Mouse (Mus musculus): ENCODE results near the gene Gamt. TPM values are rescaled to one million over a fixed set of nuclear protein-coding genes. Genes with fewer than 3 reads are reported as not detected.

Gene Gamt
- polyA plus RNA-seq, 1 experiment from 2014 or later: 37.9 TPM

DNA sequence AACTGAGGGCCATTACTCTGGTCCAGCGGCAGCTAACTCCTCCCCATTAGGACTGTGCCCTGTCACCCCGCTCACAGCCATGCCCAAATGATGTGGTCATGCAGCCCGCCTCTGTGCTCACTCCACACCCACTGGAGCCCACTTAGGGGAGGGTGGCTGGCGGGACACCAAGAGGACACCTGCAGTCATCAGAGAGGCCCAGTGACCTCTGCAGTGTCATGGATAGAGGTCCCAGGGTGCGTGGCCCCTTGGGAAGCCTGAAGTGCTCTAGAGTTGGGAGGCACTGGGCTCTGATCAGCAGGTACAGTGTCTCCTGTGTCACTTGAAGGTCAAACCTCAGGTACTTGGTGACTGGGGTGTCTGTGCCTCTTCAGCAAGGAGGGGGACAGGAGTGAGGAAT lies 36.0 kb upstream of the Gamt start:
- peak overlapping the region; percentile 2; the same call in 1 of the 2 replicates for H3K4me3 ChIP-seq
- ATAC-seq (ENCODE audit: low FRiP score, low read depth): no peak
- peaks cover 67% of the 10 kb centered on the region for H3K4me1 ChIP-seq
- H3K9me3 ChIP-seq: no peaks in the 10 kb centered on the region
- H3K36me3 ChIP-seq: peaks cover 23% of the 10 kb centered on the region
- H3K9ac ChIP-seq: peak overlapping the region; percentile 95; the same call in 1 of the 2 replicates
- 73% methylated on average over 5 of the region's 5 CpGs for WGBS
- peak overlapping the region; percentile 53; the same call in 1 of the 2 replicates for H3K27ac ChIP-seq
- H3K4me2 ChIP-seq (replicated peaks): peak overlapping the region; percentile 78
- peaks cover 15% of the 10 kb centered on the region; the same call in 1 of the 2 replicates for H3K27me3 ChIP-seq (replicated peaks)

DNA sequence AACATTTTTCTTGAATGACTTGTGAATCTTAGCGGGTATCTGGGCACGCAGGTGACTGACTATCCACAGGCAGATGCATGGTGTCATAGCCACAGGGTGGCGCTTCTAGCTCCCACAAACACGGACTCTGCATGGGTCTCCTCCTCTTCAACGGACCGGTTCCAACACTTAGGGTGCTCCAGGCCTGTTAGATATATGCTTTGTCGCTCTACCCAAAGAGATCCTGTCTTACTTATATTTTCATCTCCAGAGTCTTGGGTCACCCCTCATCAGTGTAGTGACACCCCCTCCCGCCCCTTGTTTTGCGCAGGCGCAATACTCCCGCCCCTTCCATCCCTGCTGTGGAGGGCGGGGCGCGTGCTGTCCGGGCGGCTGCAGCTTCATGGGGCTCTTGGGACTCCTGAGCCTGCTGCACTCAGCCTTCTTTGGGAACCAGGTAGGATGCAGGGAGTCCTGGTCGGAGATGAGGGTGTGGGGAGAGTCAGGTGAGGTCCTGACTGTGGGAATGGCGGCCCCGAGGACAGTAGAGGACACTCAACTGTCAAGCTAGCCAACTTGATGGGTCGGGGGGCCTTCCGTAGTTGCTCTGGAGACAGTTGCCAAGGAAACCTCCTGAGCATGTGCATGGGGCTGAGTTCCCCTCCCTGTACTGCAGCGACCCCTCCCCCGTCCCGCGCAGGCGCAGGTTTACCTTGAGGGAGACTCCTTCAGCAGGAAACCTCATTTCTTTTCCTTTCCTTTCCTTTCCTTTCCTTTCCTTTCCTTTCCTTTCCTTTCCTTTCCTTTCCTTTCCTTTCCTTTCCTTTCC lies 35.0 kb upstream of the Gamt start, which contains the start of gene Apc2:
Gene Apc2 (plus strand): TSS at position 360 of the 808 bp plus-strand sequence.
- peak; percentile 55 for ATAC-seq (ENCODE audit: low FRiP score, low read depth)
- H3K4me1 ChIP-seq: peaks cover 61% of the 10 kb centered on the region
- peak within 1 kb of the TSS; percentile 84 for H3K4me2 ChIP-seq (replicated peaks)
- peak within 1 kb of the TSS; percentile 43 for H3K4me3 ChIP-seq
- peaks cover 12% of the 10 kb centered on the region; the same call in 1 of the 2 replicates for H3K27me3 ChIP-seq (replicated peaks)
- H3K9ac ChIP-seq: peak within 1 kb of the TSS; percentile 95
- peak within 1 kb of the TSS; percentile 71 for H3K27ac ChIP-seq
- H3K36me3 ChIP-seq: peaks cover 19% of the 10 kb centered on the region
- WGBS: under 1% methylated on average over 26 of the region's 26 CpGs
- H3K9me3 ChIP-seq: no peaks in the 10 kb centered on the region

- Histone ChIP-seq H3K4me1 (peaks cover 55% of the 10 kb centered on the region), H3K4me3 (no peak overlapping the region), H3K9me3 (no peaks in the 10 kb centered on the region), H3K27me3 (replicated peaks) (0 out of 2 replicates have a peak, but pooled peaks cover 7% of the 10 kb centered on the region), H3K9ac (no peak overlapping the region), H3K27ac (no peak overlapping the region), H3K36me3 (peaks cover 19% of the 10 kb centered on the region), H3K4me2 (replicated peaks) (peak overlapping the region; percentile 84)
- ATAC-seq (ENCODE audit: low FRiP score, low read depth): no peak
- 40% methylated on average over 7 of the region's 7 CpGs for WGBS
Observed at GRCm38 (mm10) chr10:80294788-80295303, 34.0 kb upstream of the Gamt start.

- no peak for ATAC-seq (ENCODE audit: low FRiP score, low read depth)
- H3K9ac ChIP-seq: no peak overlapping the region; the same call in 1 of the 2 replicates
Observed at GRCm38 (mm10) chr10:80294311-80294710, 33.5 kb upstream of the Gamt start.

GRCm38 (mm10) chr10:80293325-80293724 lies 32.5 kb upstream of the Gamt start:
- peaks cover 46% of the 10 kb centered on the region for H3K4me1 ChIP-seq
- H3K27me3 ChIP-seq (replicated peaks): no peaks in the 10 kb centered on the region
- peak overlapping the region; percentile 84 for H3K4me2 ChIP-seq (replicated peaks)
- H3K4me3 ChIP-seq: peak overlapping the region; percentile 91
- peak overlapping the region; percentile 97 for H3K9ac ChIP-seq
- peaks cover 26% of the 10 kb centered on the region for H3K36me3 ChIP-seq
- WGBS: 32% methylated on average over 14 of the region's 14 CpGs
- H3K27ac ChIP-seq: no peak overlapping the region
- no peaks in the 10 kb centered on the region for H3K9me3 ChIP-seq
- no peak for ATAC-seq (ENCODE audit: low FRiP score, low read depth)

More at GRCm38 (mm10) chr10:80294311-80294710, 33.5 kb upstream of the Gamt start:
- peaks cover 50% of the 10 kb centered on the region for H3K4me1 ChIP-seq
- H3K27ac ChIP-seq: no peak overlapping the region
- 0 out of 2 replicates have a peak, but pooled peaks cover 6% of the 10 kb centered on the region for H3K27me3 ChIP-seq (replicated peaks)
- peak overlapping the region; percentile 84 for H3K4me2 ChIP-seq (replicated peaks)
- H3K36me3 ChIP-seq: peaks cover 19% of the 10 kb centered on the region
- 78% methylated on average over 4 of the region's 4 CpGs for WGBS
- no peaks in the 10 kb centered on the region for H3K9me3 ChIP-seq
- 0 out of 2 replicates have a peak overlapping the region, but pooled peaks have one; percentile 91 for H3K4me3 ChIP-seq

GRCm38 (mm10) chr10:80292251-80293146 lies 31.7 kb upstream of the Gamt start, which contains the start of gene Rps15:
TSS of gene Rps15 (plus strand) at chr10:80292453.
- peak; percentile 74 for ATAC-seq (ENCODE audit: low FRiP score, low read depth)
- H3K36me3 ChIP-seq: peaks cover 33% of the 10 kb centered on the region
- peak within 1 kb of the TSS; percentile 79; the same call in 1 of the 2 replicates for H3K27ac ChIP-seq
- H3K9ac ChIP-seq: peak within 1 kb of the TSS; percentile 97
- H3K4me3 ChIP-seq: peak within 1 kb of the TSS; percentile 91
- under 1% methylated on average over 72 of the region's 72 CpGs for WGBS
- no peaks in the 10 kb centered on the region for H3K9me3 ChIP-seq
- H3K27me3 ChIP-seq (replicated peaks): no peaks in the 10 kb centered on the region
- peak within 1 kb of the TSS; percentile 84 for H3K4me2 ChIP-seq (replicated peaks)
- peaks cover 38% of the 10 kb centered on the region for H3K4me1 ChIP-seq

DNA sequence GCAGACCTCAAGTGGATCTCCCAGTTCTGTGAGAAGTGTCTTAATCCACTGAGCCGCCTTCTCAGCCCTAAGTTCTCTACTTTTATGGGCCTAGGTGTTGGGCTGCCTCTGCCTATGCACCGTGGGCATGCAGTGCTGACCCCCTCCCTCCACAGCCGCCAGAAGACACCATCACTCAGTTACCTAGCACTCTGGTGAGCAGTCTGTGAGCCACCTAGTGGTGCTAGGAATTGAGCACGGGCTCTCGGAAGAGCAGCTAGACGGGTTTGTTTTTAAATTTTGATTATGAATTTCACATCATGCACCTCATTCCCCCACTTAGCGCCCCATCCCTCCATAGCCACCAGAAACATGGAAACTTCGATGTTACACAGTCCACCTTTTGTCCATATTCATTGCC lies 27.8 kb upstream of the Gamt start:
- H3K9ac ChIP-seq: no peak overlapping the region
- WGBS: 72% methylated on average over 8 of the region's 8 CpGs
- H3K9me3 ChIP-seq: no peaks in the 10 kb centered on the region
- H3K4me1 ChIP-seq: peaks cover 7% of the 10 kb centered on the region
- H3K36me3 ChIP-seq: peaks cover 55% of the 10 kb centered on the region
- H3K4me2 ChIP-seq (replicated peaks): no peak overlapping the region
- H3K27ac ChIP-seq: no peak overlapping the region
- ATAC-seq (ENCODE audit: low FRiP score, low read depth): no peak
- no peak overlapping the region for H3K4me3 ChIP-seq
- no peaks in the 10 kb centered on the region for H3K27me3 ChIP-seq (replicated peaks)

- no peak for ATAC-seq (ENCODE audit: low FRiP score, low read depth)
- Histone ChIP-seq H3K27me3 (replicated peaks) (no peaks in the 10 kb centered on the region), H3K4me3 (no peak overlapping the region), H3K9me3 (no peaks in the 10 kb centered on the region), H3K27ac (no peak overlapping the region), H3K36me3 (peaks cover 56% of the 10 kb centered on the region), H3K4me2 (replicated peaks) (no peak overlapping the region), H3K9ac (no peak overlapping the region), H3K4me1 (peaks cover 1% of the 10 kb centered on the region)
- WGBS: 95% methylated on average over 12 of the region's 12 CpGs
Observed at GRCm38 (mm10) chr10:80288097-80288496, 27.3 kb upstream of the Gamt start.

- Histone ChIP-seq H3K27ac (no peak overlapping the region), H3K4me2 (replicated peaks) (no peak overlapping the region), H3K9ac (0 out of 2 replicates have a peak overlapping the region, but pooled peaks have one; percentile 13), H3K27me3 (replicated peaks) (no peaks in the 10 kb centered on the region), H3K4me1 (peaks cover 13% of the 10 kb centered on the region), H3K4me3 (no peak overlapping the region), H3K36me3 (peaks cover 81% of the 10 kb centered on the region), H3K9me3 (no peaks in the 10 kb centered on the region)
- 71% methylated on average over 9 of the region's 15 CpGs for WGBS
- no peak for ATAC-seq (ENCODE audit: low FRiP score, low read depth)
Observed at GRCm38 (mm10) chr10:80285222-80286070, 24.6 kb upstream of the Gamt start.

DNA sequence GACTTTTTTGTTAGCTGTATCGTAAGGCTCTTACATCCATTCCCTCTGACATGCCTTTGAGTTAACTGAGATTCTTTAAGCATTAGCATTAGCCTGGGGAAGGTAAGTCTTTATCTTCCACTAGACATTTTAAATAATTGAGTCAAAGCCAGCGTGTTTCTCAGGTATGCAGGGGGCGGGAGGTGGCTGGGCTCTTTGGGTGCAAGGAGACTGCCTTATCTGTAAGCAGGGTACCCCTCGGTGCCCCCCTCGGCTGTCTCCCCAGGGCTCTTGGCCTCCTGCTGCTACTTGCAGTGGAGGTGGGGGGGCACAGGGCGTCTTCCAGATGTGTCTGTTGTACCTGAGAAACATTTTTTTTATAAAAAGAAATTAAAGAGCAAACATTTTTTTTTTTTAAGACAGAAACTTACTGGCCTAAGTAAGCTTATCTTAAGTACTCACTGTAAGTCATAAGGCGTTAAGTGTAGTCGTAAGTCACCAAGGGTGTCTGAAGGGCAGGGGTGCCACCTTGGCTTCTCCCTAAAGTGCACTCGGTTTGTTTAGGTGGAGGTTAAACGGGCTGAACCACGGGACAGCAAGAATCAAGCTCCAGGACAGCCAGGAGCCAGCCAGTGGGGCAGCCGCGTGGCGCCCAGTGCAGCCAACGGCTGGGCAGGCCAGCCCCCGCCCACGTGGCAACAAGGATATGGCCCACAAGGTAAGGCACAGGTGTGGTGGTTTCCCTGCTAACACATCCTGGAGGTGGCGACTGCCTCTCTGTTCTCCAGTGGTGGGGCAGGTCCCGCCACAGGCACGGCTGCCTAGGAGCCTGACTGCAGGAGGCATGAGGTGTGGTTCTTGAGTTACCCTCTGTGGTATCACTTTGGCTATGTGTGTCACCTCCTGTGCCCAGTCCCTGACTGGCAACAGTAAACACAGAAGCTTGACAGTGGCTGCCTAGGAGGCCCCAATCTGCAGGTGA lies 21.9 kb upstream of the Gamt start:
- H3K4me2 ChIP-seq (replicated peaks): no peak overlapping the region
- H3K27me3 ChIP-seq (replicated peaks): no peaks in the 10 kb centered on the region
- no peak for ATAC-seq (ENCODE audit: low FRiP score, low read depth)
- no peak overlapping the region for H3K9ac ChIP-seq
- H3K4me3 ChIP-seq: no peak overlapping the region
- peaks cover 13% of the 10 kb centered on the region for H3K4me1 ChIP-seq
- H3K36me3 ChIP-seq: peaks cover 95% of the 10 kb centered on the region
- H3K27ac ChIP-seq: no peak overlapping the region
- H3K9me3 ChIP-seq: no peaks in the 10 kb centered on the region
- WGBS: 92% methylated on average over 20 of the region's 20 CpGs

All from neural tube, embryonic 12.5 days (tissue).